Mouse (Mus musculus): ENCODE measurements around the gene Pofut2. TPM values are rescaled to one million over a fixed set of nuclear protein-coding genes. Genes with fewer than 3 reads are reported as not detected.

The Pofut2 gene
- polyA plus RNA-seq, 1 experiment from 2014 or later = 135 TPM

DNA sequence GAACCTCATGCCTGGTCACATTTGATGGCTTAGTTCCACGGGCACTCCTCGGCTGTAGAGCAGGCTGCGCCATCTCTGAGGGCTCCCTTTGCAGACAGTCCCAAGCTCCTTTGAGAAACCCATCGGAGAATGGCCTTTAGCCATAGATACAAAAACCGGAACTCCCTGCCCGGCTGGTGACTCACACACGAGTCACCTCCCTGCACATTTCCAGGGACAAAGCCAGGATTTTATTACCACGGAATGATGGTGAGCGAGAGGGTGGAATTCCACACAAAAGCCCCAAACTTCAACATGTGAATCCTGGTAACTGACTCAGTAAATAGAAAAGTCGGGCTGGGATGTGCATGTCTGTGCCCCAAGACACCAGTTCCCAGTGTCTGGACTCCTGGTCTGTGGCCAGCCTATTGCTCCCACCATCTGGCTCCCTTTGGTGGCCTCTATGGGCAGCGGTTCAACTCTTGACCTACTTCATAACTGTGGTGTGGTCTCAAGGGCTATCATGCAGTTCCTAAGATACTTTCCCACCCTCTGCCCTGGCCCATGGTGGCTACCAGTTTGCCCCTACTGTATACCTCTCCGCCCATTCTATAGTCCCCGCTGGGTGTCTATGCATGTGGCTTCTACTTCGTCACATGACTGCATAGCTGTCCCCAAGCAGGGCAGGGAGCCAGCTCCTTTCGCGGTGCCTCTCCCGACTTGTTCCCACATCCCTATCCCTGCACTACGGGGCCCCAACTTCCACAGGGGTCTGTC lies 7.1 kb upstream of the Pofut2 start:
- Histone ChIP-seq H3K4me1 (ENCODE audit: insufficient read depth) (peaks cover 24% of the 10 kb centered on the region), H3K9me3 (ENCODE audit: low read depth, low read length) (no peaks in the 10 kb centered on the region), H3K4me2 (peak overlapping the region; percentile 40), H3K27me3 (ENCODE audit: insufficient read depth, low read length) (no peaks in the 10 kb centered on the region), H3K27ac (ENCODE audit: low read depth) (peak overlapping the region; percentile 25), H3K36me3 (ENCODE audit: insufficient read depth) (no peaks in the 10 kb centered on the region), H3K4me3 (ENCODE audit: low read depth, low read length) (no peak overlapping the region), H3K9ac (no peak overlapping the region)
- peak; percentile 39; the same call in 1 of the 2 replicates for ATAC-seq (ENCODE audit: insufficient read depth)
- no peak for TF ChIP-seq CTCF (IDR thresholded peaks at IDR 0.05; ENCODE audit: low read depth)
- peak; percentile 64 for DNase-seq
- WGBS = 53% methylated on average over 18 of the region's 18 CpGs

DNA sequence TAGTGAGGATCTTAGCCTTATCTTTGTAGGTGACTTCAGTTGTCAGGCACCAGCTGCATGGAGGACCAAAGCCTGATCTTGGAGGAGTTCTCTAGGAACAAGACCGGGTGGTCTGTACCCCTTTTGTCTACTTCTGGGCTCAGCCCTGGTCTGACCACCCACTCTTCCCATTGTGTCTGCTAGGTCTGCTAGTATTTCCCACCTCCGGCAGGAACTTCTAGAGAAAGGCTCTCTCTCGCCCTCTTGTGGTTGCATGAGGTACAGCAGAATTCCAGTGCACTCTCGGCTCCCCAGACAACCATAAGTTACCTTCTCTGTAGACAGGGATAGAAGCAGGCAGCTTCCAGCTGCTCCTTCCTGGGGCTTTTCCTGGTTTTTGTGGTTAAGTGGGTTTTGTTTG lies 6.2 kb upstream of the Pofut2 start:
- TF ChIP-seq CTCF (IDR thresholded peaks at IDR 0.05; ENCODE audit: low read depth) = peak; percentile 97
- Histone ChIP-seq H3K36me3 (ENCODE audit: insufficient read depth) (no peaks in the 10 kb centered on the region), H3K27ac (ENCODE audit: low read depth) (no peak overlapping the region), H3K9ac (no peak overlapping the region), H3K9me3 (ENCODE audit: low read depth, low read length) (no peaks in the 10 kb centered on the region), H3K27me3 (ENCODE audit: insufficient read depth, low read length) (no peaks in the 10 kb centered on the region), H3K4me3 (ENCODE audit: low read depth, low read length) (no peak overlapping the region), H3K4me1 (ENCODE audit: insufficient read depth) (peaks cover 17% of the 10 kb centered on the region), H3K4me2 (no peak overlapping the region)
- WGBS = 2% methylated on average over 4 of the region's 4 CpGs
- ATAC-seq (ENCODE audit: insufficient read depth) = peak; percentile 47; the same call in 1 of the 2 replicates
- peak; percentile 94 for DNase-seq

DNA sequence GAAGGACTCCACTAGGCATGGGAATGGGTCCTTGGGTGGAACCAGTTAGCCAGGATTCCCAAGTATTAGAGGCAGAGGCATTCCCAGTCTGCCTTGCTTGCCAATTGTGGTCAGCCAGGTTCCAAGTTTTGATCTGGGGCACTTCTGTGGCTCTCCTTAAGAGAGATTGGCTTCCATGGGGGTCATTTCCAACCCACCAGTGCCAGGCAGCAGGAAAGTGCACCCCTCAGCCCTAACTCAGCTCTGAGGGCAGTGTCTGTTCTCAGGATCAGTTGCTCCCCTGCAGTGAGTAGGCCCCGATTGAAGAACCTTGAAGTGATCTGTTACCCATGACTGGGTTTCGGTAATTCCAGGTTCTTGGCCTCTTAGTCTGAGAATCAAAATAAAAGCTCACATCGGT lies 3.8 kb upstream of the Pofut2 start:
- peaks cover 20% of the 10 kb centered on the region for H3K4me1 ChIP-seq (ENCODE audit: insufficient read depth)
- no peak overlapping the region; the same call in 1 of the 2 replicates for H3K27ac ChIP-seq (ENCODE audit: low read depth)
- no peaks in the 10 kb centered on the region for H3K9me3 ChIP-seq (ENCODE audit: low read depth, low read length)
- no peak overlapping the region for H3K4me2 ChIP-seq
- TF ChIP-seq CTCF (IDR thresholded peaks at IDR 0.05; ENCODE audit: low read depth) = no peak
- no peak overlapping the region for H3K4me3 ChIP-seq (ENCODE audit: low read depth, low read length)
- 87% methylated on average over 3 of the region's 3 CpGs for WGBS
- no peak for DNase-seq
- no peaks in the 10 kb centered on the region for H3K36me3 ChIP-seq (ENCODE audit: insufficient read depth)
- no peak overlapping the region for H3K9ac ChIP-seq
- H3K27me3 ChIP-seq (ENCODE audit: insufficient read depth, low read length) = no peaks in the 10 kb centered on the region
- no peak for ATAC-seq (ENCODE audit: insufficient read depth)

DNA sequence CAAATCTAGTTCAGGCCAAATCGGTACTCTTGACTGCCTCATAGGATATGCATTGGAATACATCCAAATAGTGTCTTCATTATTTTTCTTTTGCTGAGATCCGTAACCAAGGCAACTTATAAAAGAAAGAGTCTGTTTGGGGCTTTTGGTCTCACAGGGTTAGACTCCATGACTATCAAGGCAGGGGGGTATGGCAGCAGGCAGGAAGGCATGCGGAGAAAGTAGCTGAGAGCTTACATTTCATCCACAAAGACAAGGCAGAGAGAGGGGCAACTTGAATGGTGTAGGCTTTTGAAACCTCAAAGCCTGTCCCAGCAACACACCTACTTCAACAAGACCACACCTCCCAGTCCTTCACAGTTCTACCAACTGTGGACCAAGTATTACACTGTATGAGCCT lies 3.3 kb upstream of the Pofut2 start:
- H3K4me2 ChIP-seq = no peak overlapping the region
- no peak for DNase-seq
- ATAC-seq (ENCODE audit: insufficient read depth) = no peak
- H3K9me3 ChIP-seq (ENCODE audit: low read depth, low read length) = no peaks in the 10 kb centered on the region
- peaks cover 22% of the 10 kb centered on the region for H3K4me1 ChIP-seq (ENCODE audit: insufficient read depth)
- peaks cover 2% of the 10 kb centered on the region; the same call in 1 of the 2 replicates for H3K36me3 ChIP-seq (ENCODE audit: insufficient read depth)
- no peaks in the 10 kb centered on the region for H3K27me3 ChIP-seq (ENCODE audit: insufficient read depth, low read length)
- TF ChIP-seq CTCF (IDR thresholded peaks at IDR 0.05; ENCODE audit: low read depth) = no peak
- WGBS = 66% methylated on average over 3 of the region's 3 CpGs
- no peak overlapping the region for H3K27ac ChIP-seq (ENCODE audit: low read depth)
- no peak overlapping the region for H3K9ac ChIP-seq
- H3K4me3 ChIP-seq (ENCODE audit: low read depth, low read length) = no peak overlapping the region

DNA sequence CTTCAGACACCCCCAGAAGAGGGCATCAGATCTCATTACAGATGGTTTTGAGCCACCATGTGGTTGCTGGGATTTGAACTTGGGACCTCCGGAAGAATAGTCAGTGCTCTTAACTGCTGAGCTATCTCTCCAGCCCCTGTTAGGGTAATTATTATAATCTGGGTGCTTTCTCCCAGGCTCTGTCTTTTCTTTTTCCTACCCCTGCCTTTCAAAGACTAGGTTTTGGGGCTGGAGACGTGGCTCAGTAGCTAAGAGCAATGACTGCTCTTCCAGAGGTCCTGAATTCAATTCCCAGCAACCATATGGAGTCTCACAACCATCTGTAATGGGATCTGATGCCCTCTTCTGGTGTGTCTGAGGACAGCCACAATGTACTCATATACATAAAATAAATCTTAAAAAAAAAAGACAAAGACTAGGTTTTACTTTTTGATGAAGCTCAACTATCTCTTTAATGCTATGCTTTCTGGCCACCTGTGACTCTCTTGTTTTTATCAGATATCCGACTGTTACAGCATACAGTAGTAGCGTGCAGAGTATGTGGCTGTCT lies 902 bp upstream of the Pofut2 start:
- Histone ChIP-seq H3K4me3 (ENCODE audit: low read depth, low read length) (peak overlapping the region; percentile 91), H3K27me3 (ENCODE audit: insufficient read depth, low read length) (no peaks in the 10 kb centered on the region), H3K9me3 (ENCODE audit: low read depth, low read length) (no peaks in the 10 kb centered on the region), H3K9ac (no peak overlapping the region), H3K4me1 (ENCODE audit: insufficient read depth) (0 out of 2 replicates have a peak, but pooled peaks cover 6% of the 10 kb centered on the region), H3K27ac (ENCODE audit: low read depth) (peak overlapping the region; percentile 80; the same call in 1 of the 2 replicates), H3K4me2 (peak overlapping the region; percentile 87), H3K36me3 (ENCODE audit: insufficient read depth) (peaks cover 27% of the 10 kb centered on the region)
- no peak for ATAC-seq (ENCODE audit: insufficient read depth)
- DNase-seq = no peak
- peak; percentile 23; the same call in 1 of the 2 replicates for TF ChIP-seq CTCF (IDR thresholded peaks at IDR 0.05; ENCODE audit: low read depth)
- 52% methylated on average over 4 of the region's 4 CpGs for WGBS

DNA sequence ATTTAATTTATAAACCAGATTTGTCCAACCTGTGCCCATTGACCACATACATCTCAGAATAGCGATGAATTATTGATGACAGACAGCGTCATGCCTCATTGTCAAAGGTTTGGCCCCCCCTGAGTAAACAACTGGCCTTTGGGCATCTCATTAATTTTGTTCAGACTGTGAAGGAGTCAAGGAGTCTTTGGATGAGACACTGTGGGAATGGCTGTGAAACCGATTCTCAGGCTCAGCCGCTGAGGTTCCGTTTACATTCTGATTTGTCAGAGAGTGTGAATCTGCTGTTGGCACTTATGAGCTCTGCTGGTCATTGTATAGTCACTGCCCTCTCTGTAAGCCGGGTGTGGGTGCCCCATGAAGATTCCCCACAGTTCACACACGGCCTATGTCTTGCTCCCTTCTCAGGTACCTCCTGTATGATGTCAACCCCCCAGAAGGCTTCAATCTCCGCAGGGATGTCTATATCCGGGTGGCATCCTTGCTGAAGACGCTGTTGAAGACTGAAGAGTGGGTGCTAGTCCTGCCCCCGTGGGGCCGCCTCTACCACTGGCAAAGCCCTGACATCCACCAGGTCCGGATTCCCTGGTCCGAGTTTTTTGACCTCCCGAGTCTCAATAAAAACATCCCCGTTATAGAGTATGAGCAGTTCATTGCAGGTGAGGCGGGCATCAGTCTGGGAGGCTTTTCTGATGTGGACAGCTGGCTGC lies 1.3 kb downstream of the Pofut2 start:
- Histone ChIP-seq H3K4me3 (ENCODE audit: low read depth, low read length) (peak overlapping the region; percentile 91), H3K4me2 (peak overlapping the region; percentile 69), H3K36me3 (ENCODE audit: insufficient read depth) (peaks cover 49% of the 10 kb centered on the region), H3K4me1 (ENCODE audit: insufficient read depth) (0 out of 2 replicates have a peak, but pooled peaks cover 6% of the 10 kb centered on the region), H3K27me3 (ENCODE audit: insufficient read depth, low read length) (no peaks in the 10 kb centered on the region), H3K9ac (peak overlapping the region; percentile 88), H3K27ac (ENCODE audit: low read depth) (no peak overlapping the region), H3K9me3 (ENCODE audit: low read depth, low read length) (no peaks in the 10 kb centered on the region)
- no peak for DNase-seq
- no peak for ATAC-seq (ENCODE audit: insufficient read depth)
- 75% methylated on average over 17 of the region's 17 CpGs for WGBS
- TF ChIP-seq CTCF (IDR thresholded peaks at IDR 0.05; ENCODE audit: low read depth) = no peak

DNA sequence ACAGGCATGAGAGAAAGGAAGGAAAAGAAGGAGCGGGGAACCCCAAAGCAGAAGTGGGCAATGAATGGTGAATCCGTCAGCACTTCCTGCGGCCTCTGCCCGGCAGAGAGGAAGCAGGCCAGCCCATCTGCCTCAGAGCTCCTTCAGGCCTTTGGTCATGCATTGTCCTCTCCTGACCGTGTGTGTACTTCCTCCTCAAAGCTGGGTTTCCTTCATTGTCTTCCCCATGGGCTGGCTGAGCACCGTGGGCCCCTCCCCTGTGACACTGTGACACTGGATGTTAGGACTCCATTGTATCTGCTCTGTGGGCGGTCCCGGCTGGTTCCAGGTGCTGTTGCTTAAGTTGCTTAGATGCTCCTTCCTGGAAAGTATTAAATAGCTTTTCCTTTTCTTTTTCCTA lies 7.3 kb downstream of the Pofut2 start:
- no peak overlapping the region for H3K4me3 ChIP-seq (ENCODE audit: low read depth, low read length)
- no peak overlapping the region for H3K9ac ChIP-seq
- ATAC-seq (ENCODE audit: insufficient read depth) = no peak; the same call in 1 of the 2 replicates
- DNase-seq = no peak
- no peaks in the 10 kb centered on the region for H3K27me3 ChIP-seq (ENCODE audit: insufficient read depth, low read length)
- no peak overlapping the region for H3K27ac ChIP-seq (ENCODE audit: low read depth)
- no peak for TF ChIP-seq CTCF (IDR thresholded peaks at IDR 0.05; ENCODE audit: low read depth)
- H3K4me2 ChIP-seq = no peak overlapping the region
- peaks cover 90% of the 10 kb centered on the region for H3K36me3 ChIP-seq (ENCODE audit: insufficient read depth)
- 68% methylated on average over 8 of the region's 8 CpGs for WGBS
- H3K9me3 ChIP-seq (ENCODE audit: low read depth, low read length) = no peaks in the 10 kb centered on the region
- no peaks in the 10 kb centered on the region for H3K4me1 ChIP-seq (ENCODE audit: insufficient read depth)

Measured in lung, embryonic 14.5 days (tissue).